Mouse (Mus musculus) ES-E14 (cell line): ENCODE data around the gene Mpl.

ENCODE experiments used
- HCFC1 ChIP-seq: IDR thresholded peaks from 2 replicates; pipeline ENCODE4 v1.6.1; 2012; ENCODE audit warnings: low read length, inconsistent platforms, borderline replicate concordance; ENCODE audit not compliant: insufficient read depth
- ZC3H11A ChIP-seq: IDR thresholded peaks from 2 replicates; pipeline ENCODE4 v1.6.1; 2012; ENCODE audit warnings: low read depth, mild to moderate bottlenecking, inconsistent platforms, low read length, borderline replicate concordance

- TF ChIP-seq ZC3H11A (no peak), HCFC1 (no peak)
Measured at GRCm38 (mm10) chr4:118429215-118429895, 28.0 kb downstream of the Mpl start.
